Mouse (Mus musculus) spleen, postnatal 14 days (tissue): ENCODE results near the gene Ece1.

ENCODE experiments used
- DNase-seq, 2 experiments: peaks; one replicate each; pipeline ENCODE4 v3.0.0; 2021 to 2022; ENCODE audit warnings: low spot score in 2 of 2

The Ece1 gene

GRCm38 (mm10) chr4:137882663-137883062, 20.6 kb downstream of the Ece1 start:
- DNase-seq: no peak

DNA sequence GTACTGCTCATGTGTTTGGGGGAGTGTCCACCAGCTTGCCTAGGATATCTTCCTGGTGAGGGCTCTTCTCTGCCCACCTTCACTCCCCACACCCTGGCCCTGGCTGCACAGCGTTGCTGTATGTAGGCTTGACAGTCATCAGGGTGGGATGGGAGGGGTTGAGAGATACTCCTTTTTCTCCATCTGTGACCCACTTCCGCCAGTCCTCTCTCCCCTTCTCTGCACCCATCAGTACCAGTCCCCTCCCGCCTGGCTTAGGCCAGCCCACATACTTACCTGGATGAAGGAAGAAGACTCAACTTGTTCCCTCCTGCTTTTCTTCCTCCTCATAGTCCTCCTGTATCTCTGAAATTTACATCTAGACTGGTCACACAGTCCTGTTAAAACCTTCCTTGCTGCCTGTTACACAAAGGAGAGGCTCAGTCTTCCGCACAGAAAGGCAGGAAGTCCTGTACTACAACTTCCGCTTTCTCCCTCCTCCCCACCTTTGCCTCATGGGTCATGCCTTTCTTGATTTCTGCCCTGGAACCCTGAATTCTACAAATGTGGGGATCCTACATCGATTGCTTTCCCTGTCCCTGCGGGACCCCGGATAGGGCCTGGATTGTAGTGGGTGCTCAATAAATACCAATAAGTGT, 21.6 kb downstream of the Ece1 start:
- DNase-seq: no peak

DNA sequence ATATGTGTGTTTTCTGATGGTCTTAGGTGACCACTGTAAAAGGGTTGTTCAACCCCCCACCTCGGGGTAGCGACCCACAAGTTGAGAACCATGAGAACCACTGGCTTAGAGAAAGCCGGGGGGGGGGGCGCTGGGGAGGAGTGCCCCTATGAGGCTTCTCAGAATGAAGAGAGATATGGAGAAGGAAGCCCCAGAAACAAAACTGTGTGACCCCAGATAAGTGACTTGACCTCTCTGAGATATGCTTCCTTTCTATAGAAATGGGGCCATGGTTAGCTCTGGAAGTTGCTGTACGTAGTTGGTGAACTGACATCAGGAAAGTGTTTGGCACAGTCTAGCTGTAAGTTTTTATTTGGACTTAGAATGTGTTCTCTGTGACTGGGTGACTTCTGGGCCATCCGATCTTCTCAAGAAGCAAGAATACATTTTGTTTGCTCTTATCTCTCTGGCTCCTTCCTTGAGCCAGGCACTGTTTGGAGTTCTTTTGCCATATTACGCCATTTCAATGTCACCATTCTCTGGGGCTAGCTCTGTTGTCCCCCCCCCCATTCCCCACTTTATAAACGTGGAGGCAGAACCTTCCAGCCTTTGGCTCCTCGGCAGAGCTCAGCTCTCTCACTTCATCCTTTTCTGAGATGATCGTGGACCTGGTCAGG, 25.4 kb downstream of the Ece1 start:
- DNase-seq: no peak

- DNase-seq: no peak
Measured at GRCm38 (mm10) chr4:137887993-137888388, 26.0 kb downstream of the Ece1 start.

DNA sequence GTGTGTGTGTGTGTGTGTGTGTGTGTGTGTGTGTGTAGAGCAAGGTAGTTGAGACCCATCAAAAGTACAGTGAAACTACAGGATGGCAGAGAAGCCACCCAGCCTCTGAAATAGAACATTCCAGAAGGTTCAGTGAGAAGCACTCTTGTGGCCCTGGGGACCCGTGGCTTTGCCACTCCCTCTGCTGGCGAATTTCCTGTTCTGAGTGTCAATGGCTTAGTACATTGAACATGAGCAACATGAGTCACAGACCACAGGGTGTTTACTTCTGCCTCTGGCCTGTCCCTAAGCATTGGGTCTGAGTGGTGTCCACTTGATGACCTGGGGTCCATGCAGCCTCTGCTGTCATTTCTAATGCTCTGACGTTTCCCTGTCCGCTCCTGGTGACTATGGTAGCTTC, 28.6 kb downstream of the Ece1 start:
- DNase-seq: peak in 1 of 2 experiments; percentile 46

GRCm38 (mm10) chr4:137891553-137892145, 29.6 kb downstream of the Ece1 start:
- DNase-seq: no peak

GRCm38 (mm10) chr4:137892713-137893242, 30.7 kb downstream of the Ece1 start:
- DNase-seq: no peak

DNA sequence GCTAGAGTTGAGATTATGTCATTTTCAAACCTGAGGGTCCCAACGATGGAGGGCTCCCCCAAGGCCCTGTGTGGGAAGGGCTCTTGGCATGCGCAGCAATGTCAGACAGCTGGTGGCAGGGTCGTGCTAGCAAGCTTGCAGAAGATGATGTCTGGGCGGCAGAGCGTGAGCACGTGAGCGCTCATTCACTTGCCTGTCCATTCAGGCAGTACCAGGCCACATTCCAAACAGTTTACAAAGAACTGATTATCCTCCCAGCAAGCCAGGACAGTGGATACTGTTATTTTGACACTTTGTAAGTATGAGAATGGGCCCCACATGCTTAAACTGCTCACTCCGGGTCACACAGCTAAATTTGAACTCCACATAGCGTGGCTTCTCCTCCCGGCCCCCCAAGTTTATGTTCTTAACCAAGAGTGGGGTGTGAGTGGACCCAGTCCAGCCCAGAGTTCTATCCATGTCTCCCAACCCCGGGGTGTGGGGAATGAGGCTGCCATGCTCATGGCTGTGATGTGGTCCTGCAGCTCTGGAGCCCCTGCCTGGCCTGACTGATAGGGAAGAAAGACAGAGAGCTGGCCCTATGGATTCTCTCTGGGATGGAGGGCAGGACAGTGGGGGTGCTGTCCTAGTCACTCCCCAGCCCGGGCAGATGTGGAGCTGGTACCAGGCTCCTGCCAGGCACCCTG, 34.7 kb downstream of the Ece1 start:
- no peak for DNase-seq

DNA sequence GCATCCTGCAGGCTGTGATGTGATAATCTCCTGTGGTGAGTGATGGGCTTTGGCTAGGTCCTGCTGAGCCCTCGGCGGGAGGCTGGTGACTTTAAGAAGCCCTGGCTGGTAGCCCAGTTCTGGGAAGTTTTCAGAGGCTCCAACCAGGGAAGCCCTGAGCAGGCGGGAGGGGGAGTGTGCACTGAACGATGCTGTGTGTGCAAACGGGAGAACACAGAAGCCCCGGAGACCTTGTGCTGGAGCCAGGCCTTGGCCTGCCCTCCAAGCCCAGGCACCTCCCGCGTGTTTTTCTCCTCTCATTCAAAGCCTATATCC, 35.2 kb downstream of the Ece1 start:
- DNase-seq: no peak

DNA sequence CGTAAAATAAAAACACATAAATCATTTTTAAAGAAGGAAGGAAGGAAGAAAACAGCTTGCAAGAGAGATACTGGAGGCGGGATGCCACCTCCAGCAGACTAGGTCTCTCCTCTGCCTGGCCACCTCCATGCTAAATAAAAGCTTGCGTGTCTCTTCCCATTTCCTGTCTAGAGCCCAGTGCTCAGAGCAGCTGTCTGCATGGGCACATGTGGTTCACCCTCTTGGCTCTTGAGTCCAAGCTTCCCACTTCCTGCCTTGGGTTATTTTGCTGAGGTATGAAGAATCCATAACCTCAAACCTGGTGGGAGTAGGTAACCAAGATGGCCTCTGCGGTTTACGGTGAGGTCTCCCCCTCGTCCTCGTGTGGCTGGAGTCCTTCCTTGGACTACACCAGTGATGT, 36.5 kb downstream of the Ece1 start:
- DNase-seq: no peak

DNA sequence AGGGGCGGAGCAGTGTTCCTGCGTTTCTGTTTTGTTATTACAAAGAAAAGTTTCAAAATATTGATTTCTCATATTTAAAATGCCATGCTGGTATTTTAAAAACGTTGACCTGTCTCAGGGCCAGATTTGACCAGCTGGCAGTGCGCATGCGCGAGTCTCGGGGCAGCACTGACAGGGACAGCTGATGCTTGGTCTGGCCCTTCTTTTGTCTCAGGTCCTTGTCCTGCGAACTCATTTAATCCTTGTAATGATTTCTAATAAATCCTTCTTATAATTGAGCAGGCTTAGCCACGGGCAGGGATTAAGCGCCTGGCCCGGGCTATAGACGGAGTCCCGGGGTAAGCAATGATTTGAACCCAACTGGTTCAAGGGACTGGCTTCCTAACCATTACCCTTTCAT, 40.2 kb downstream of the Ece1 start:
- no peak for DNase-seq

DNA sequence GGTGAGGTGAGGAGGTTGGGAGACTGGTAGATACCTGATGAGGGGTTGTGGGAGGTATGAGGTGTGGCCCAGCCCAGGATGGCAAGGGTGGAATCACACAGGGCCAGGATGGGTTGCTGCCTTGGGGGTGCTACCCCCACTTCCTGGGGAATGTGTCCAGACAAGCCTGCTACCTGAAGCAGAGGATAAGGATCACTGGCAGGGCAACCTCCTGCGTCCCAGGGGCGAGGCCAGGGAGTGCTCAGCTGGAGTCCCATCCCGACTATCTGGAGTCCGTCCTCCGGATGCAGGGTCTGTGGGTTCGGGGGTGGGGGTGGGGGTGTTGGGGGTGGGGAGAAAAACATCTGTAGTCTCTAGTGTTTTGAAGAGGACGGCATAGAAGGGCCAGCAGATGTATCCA, 40.8 kb downstream of the Ece1 start:
- DNase-seq: no peak

GRCm38 (mm10) chr4:137904956-137905551, 43.0 kb downstream of the Ece1 start:
- DNase-seq: no peak

DNA sequence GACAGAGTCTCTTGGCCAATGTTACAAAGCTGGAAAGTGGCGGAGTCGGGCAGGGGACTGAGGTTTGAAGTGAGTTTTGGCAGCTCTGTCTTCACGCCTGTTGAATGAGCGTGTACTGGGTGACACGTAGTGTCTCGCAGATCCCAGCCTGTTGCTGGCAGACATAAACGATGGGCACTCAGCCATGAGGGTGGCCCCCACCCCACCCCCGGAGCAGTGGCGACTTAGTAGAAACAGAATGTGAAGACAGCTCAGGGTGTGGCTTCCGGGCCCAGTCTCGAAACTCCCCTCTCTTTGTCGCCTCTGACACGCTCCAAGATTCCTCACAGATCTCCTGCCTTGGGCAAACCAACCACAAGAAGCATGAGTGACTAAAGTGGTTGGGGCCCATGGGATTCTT, 45.9 kb downstream of the Ece1 start:
- no peak for DNase-seq

DNA sequence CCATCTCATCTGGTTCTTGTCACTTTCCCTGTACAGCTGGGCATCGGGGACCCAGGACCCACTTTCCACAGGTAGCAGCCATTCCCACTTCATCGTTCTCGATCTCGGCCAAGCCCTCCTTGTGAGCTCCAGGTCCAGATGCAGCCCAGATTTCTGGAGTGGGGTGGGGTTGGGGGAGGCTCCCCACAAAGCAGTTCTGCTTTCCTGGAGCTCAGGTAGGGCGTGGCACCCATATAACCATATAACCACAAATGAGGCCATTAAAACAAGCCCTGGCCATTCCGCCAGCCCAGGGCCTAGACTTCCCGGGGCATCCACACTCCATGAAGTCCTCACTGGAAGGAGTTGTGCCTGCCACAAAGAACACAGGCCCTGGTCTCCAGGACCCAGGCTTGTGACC, 46.5 kb downstream of the Ece1 start:
- no peak for DNase-seq

DNA sequence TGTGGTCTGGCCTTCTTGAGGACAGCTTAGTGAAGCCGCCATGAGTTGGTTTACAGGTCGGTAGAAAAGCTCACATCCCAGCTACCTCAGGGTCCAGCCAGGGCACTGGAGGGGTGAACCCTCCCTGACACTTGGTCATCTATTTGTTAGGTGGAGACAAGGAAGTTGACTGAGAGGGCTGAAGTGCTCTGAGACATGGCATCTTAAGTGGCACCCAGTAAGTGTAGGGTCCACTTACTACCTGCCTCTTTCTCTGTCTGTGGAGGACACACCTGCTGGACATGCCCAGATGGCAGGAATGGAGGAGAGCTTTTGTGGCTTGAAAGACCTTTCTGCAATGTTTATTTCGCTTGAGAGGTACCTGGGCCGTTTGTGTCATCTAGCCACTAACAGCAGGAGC, 46.9 kb downstream of the Ece1 start:
- DNase-seq: no peak

DNA sequence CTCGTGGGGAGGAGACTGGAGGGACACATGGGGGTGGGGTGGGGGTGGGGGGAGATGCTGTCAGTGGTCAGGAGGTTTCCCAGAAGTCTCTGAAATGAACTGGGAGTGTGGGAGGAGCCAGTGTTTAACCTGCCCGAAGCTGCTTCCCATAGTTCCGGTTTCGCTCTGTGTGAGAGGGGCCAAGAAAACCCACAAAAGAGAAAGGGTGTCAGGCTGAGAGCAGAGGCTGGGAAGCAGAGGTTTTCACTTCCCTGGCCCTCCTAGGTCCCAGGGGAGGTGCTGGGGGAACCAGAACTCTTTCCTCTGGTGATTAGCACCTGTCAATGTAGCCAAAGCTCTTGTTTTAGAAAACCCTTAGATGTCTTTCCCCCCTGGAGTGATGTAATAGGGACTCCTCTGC, 47.4 kb downstream of the Ece1 start:
- DNase-seq: no peak

- no peak for DNase-seq
Measured at GRCm38 (mm10) chr4:137910382-137911009, 48.5 kb downstream of the Ece1 start.

DNA sequence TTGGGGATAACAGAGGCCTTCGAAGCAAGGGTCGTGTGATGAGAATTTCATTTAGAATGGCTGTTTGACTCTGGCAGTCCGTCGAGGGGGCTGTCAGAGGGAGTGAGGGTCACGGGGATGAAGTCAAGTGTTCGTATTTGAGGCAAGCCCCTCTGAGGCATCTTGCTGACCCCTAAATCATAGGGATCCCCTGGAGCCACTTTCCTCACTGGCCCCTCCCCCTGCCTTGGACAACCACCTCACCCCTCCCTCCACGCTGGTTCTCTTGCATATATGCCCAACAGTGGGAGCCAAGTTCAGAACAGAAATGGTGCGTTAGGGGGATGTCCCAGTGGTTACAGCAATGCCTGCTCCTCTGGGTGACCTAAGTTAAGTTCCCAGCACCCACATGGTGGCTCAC, 49.6 kb downstream of the Ece1 start:
- no peak for DNase-seq

GRCm38 (mm10) chr4:137912768-137913305, 50.8 kb downstream of the Ece1 start:
- DNase-seq: no peak

DNA sequence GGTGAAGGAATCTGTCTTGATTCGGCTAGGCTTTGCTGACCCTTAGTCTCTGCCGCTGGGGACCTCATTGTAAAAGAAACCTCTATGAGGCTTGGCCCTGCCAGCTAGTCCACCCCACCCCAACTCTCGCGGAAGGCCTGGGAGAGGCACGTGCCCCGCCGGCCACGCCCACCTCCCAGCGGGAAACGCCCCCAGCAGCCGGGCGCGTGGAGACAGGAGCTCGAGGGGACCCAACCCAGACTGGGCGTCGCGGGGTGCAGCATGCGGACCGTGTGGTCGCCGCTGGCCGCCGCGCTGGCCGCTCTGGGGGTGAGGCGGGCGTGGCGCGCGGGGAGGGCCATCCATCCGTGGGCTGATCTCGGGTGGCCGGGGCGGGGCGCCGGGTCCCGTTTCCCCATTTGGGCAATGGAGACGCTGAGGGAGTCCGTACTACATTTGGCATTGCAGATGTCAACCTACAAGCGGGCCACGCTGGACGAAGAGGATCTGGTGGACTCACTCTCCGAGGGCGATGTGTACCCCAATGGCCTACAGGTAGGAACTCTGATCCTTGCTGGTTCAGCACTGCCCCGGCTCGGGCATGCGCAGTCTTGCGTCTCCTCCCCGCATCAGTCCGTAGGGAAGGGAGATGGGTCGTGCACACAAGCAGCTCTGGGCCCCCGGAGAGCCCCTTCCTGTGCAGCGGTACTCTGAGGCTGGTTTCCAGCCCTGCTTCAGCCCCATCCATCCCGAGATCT, 51.5 kb downstream of the Ece1 start:
- DNase-seq: peak; percentile 43 to 67
